Mouse (Mus musculus): Measurements from ENCODE around the gene Gipc2. TPM values are rescaled to one million over a fixed set of nuclear protein-coding genes. Genes with fewer than 3 reads are reported as not detected.
A peak's percentile ranks its signal among the peaks of the same experiment; 100 is the strongest.

The Gipc2 gene
- 1.9 and 2.7 TPM in 2 replicates for polyA plus RNA-seq (2015; fragmentation: Nextera tagmentation; extraction: Ambion mirVana)

- H3K27ac ChIP-seq (replicated peaks): peak within 1 kb of the TSS; percentile 1; the same call in 1 of the 2 replicates
- peaks cover 13% of the 10 kb centered on the region; the same call in 1 of the 2 replicates for H3K27me3 ChIP-seq
- WGBS: 2% methylated on average over 10 of the region's 10 CpGs
- H3K4me2 ChIP-seq (replicated peaks): peak within 1 kb of the TSS; percentile 81
- ATAC-seq (replicated peaks): no peak; the same call in 1 of the 2 replicates
- peak within 1 kb of the TSS; percentile 52 for H3K9ac ChIP-seq (replicated peaks)
- no peaks in the 10 kb centered on the region for H3K36me3 ChIP-seq
- peaks cover 21% of the 10 kb centered on the region for H3K4me1 ChIP-seq
- no peaks in the 10 kb centered on the region for H3K9me3 ChIP-seq
- peak within 1 kb of the TSS; percentile 46 for H3K4me3 ChIP-seq
Measured at GRCm38 (mm10) chr3:152166099-152166423, at the start of gene Gipc2. Gene Gipc2, minus strand, starts transcription at chr3:152166230.

- Histone ChIP-seq H3K9ac (replicated peaks) (0 out of 2 replicates have a peak overlapping the region, but pooled peaks have one; percentile 15), H3K4me3 (peak overlapping the region; percentile 80), H3K4me1 (peaks cover 39% of the 10 kb centered on the region), H3K27me3 (no peaks in the 10 kb centered on the region), H3K36me3 (peaks cover 31% of the 10 kb centered on the region), H3K9me3 (no peaks in the 10 kb centered on the region), H3K27ac (replicated peaks) (no peak overlapping the region), H3K4me2 (replicated peaks) (peak overlapping the region; percentile 89)
- no peak for ATAC-seq (replicated peaks)
- WGBS: 35% methylated on average over 3 of the region's 3 CpGs
Measured at GRCm38 (mm10) chr3:152213416-152213815, 47.4 kb upstream of the Gipc2 start.

GRCm38 (mm10) chr3:152211731-152212279, 45.8 kb upstream of the Gipc2 start:
- Histone ChIP-seq H3K4me2 (replicated peaks) (peak overlapping the region; percentile 89), H3K27me3 (no peaks in the 10 kb centered on the region), H3K4me1 (peaks cover 41% of the 10 kb centered on the region), H3K36me3 (peaks cover 15% of the 10 kb centered on the region), H3K4me3 (peak overlapping the region; percentile 80), H3K9ac (replicated peaks) (peak overlapping the region; percentile 97), H3K9me3 (no peaks in the 10 kb centered on the region), H3K27ac (replicated peaks) (no peak overlapping the region)
- 34% methylated on average over 7 of the region's 7 CpGs for WGBS
- ATAC-seq (replicated peaks): no peak

- Histone ChIP-seq H3K36me3 (0 out of 2 replicates have a peak, but pooled peaks cover 7% of the 10 kb centered on the region), H3K9ac (replicated peaks) (peak overlapping the region; percentile 97), H3K27ac (replicated peaks) (peak overlapping the region; percentile 100), H3K9me3 (no peaks in the 10 kb centered on the region), H3K27me3 (no peaks in the 10 kb centered on the region), H3K4me3 (peak overlapping the region; percentile 80), H3K4me2 (replicated peaks) (peak overlapping the region; percentile 89), H3K4me1 (peaks cover 40% of the 10 kb centered on the region)
- peak; percentile 59 for ATAC-seq (replicated peaks)
- WGBS: under 1% methylated on average over 67 of the region's 68 CpGs
Measured at GRCm38 (mm10) chr3:152210728-152211391, 44.8 kb upstream of the Gipc2 start.

GRCm38 (mm10) chr3:152209967-152210634, 44.1 kb upstream of the Gipc2 start, which contains the start of the genes Dnajb4 and Fubp1:
Gene Dnajb4, minus strand, starts transcription at chr3:152210302.
Gene Fubp1, plus strand, starts transcription at chr3:152210422.
- WGBS: under 1% methylated on average over 84 of the region's 85 CpGs
- peak; percentile 98 for ATAC-seq (replicated peaks)

GRCm38 (mm10) chr3:152209177-152209966, 43.3 kb upstream of the Gipc2 start:
- WGBS: 4% methylated on average over 25 of the region's 25 CpGs

More at GRCm38 (mm10) chr3:152209967-152210634, 44.1 kb upstream of the Gipc2 start, which contains the start of the genes Dnajb4 and Fubp1:
- peak within 1 kb of the TSS; percentile 100 for H3K27ac ChIP-seq (replicated peaks)
- H3K4me1 ChIP-seq: peaks cover 38% of the 10 kb centered on the region
- H3K4me2 ChIP-seq (replicated peaks): peak within 1 kb of the TSS; percentile 89
- 0 out of 2 replicates have a peak, but pooled peaks cover 3% of the 10 kb centered on the region for H3K36me3 ChIP-seq
- H3K9ac ChIP-seq (replicated peaks): peak within 1 kb of the TSS; percentile 100
- no peaks in the 10 kb centered on the region for H3K9me3 ChIP-seq
- no peaks in the 10 kb centered on the region for H3K27me3 ChIP-seq
- peak within 1 kb of the TSS; percentile 80 for H3K4me3 ChIP-seq

GRCm38 (mm10) chr3:152208096-152208885, 42.3 kb upstream of the Gipc2 start:
- no peaks in the 10 kb centered on the region for H3K36me3 ChIP-seq
- no peak overlapping the region for H3K4me3 ChIP-seq
- no peaks in the 10 kb centered on the region for H3K27me3 ChIP-seq
- peak overlapping the region; percentile 64 for H3K4me2 ChIP-seq (replicated peaks)
- no peak for ATAC-seq (replicated peaks)
- WGBS: 93% methylated on average over 7 of the region's 7 CpGs
- H3K9ac ChIP-seq (replicated peaks): no peak overlapping the region
- no peaks in the 10 kb centered on the region for H3K9me3 ChIP-seq
- no peak overlapping the region for H3K27ac ChIP-seq (replicated peaks)
- H3K4me1 ChIP-seq: peaks cover 29% of the 10 kb centered on the region

More at GRCm38 (mm10) chr3:152209177-152209966, 43.3 kb upstream of the Gipc2 start:
- H3K27ac ChIP-seq (replicated peaks): peak overlapping the region; percentile 100
- peak; percentile 39 for ATAC-seq (replicated peaks)
- H3K4me1 ChIP-seq: peaks cover 32% of the 10 kb centered on the region
- peak overlapping the region; percentile 100 for H3K9ac ChIP-seq (replicated peaks)
- no peaks in the 10 kb centered on the region for H3K27me3 ChIP-seq
- no peaks in the 10 kb centered on the region for H3K36me3 ChIP-seq
- H3K4me2 ChIP-seq (replicated peaks): peak overlapping the region; percentile 64
- H3K4me3 ChIP-seq: peak overlapping the region; percentile 80
- no peaks in the 10 kb centered on the region for H3K9me3 ChIP-seq

GRCm38 (mm10) chr3:152207156-152207555, 41.1 kb upstream of the Gipc2 start:
- 97% methylated on average over 4 of the region's 4 CpGs for WGBS

GRCm38 (mm10) chr3:152204577-152204976, 38.5 kb upstream of the Gipc2 start:
- H3K9ac ChIP-seq (replicated peaks): no peak overlapping the region
- H3K9me3 ChIP-seq: no peaks in the 10 kb centered on the region
- no peak overlapping the region for H3K27ac ChIP-seq (replicated peaks)
- H3K4me1 ChIP-seq: peaks cover 11% of the 10 kb centered on the region
- 88% methylated on average over 3 of the region's 3 CpGs for WGBS
- H3K27me3 ChIP-seq: no peaks in the 10 kb centered on the region
- ATAC-seq (replicated peaks): no peak
- H3K4me3 ChIP-seq: no peak overlapping the region
- no peak overlapping the region for H3K4me2 ChIP-seq (replicated peaks)
- no peaks in the 10 kb centered on the region for H3K36me3 ChIP-seq

More at GRCm38 (mm10) chr3:152207156-152207555, 41.1 kb upstream of the Gipc2 start:
- H3K4me2 ChIP-seq (replicated peaks): no peak overlapping the region
- no peak overlapping the region for H3K4me3 ChIP-seq
- no peaks in the 10 kb centered on the region for H3K9me3 ChIP-seq
- no peak overlapping the region for H3K9ac ChIP-seq (replicated peaks)
- H3K36me3 ChIP-seq: no peaks in the 10 kb centered on the region
- H3K27ac ChIP-seq (replicated peaks): no peak overlapping the region
- H3K4me1 ChIP-seq: peaks cover 18% of the 10 kb centered on the region
- no peak for ATAC-seq (replicated peaks)
- H3K27me3 ChIP-seq: no peaks in the 10 kb centered on the region

GRCm38 (mm10) chr3:152203996-152204395, 38.0 kb upstream of the Gipc2 start:
- H3K27ac ChIP-seq (replicated peaks): no peak overlapping the region
- no peaks in the 10 kb centered on the region for H3K9me3 ChIP-seq
- no peaks in the 10 kb centered on the region for H3K36me3 ChIP-seq
- peaks cover 8% of the 10 kb centered on the region for H3K4me1 ChIP-seq
- no peak overlapping the region for H3K9ac ChIP-seq (replicated peaks)
- H3K4me2 ChIP-seq (replicated peaks): no peak overlapping the region
- WGBS: 54% methylated on average over 3 of the region's 3 CpGs
- no peak for ATAC-seq (replicated peaks)
- H3K27me3 ChIP-seq: no peaks in the 10 kb centered on the region
- no peak overlapping the region for H3K4me3 ChIP-seq

GRCm38 (mm10) chr3:152203411-152203810, 37.4 kb upstream of the Gipc2 start:
- ATAC-seq (replicated peaks): no peak
- Histone ChIP-seq H3K4me2 (replicated peaks) (no peak overlapping the region), H3K27me3 (no peaks in the 10 kb centered on the region), H3K9ac (replicated peaks) (no peak overlapping the region), H3K36me3 (no peaks in the 10 kb centered on the region), H3K4me1 (peaks cover 2% of the 10 kb centered on the region), H3K9me3 (no peaks in the 10 kb centered on the region), H3K4me3 (no peak overlapping the region), H3K27ac (replicated peaks) (no peak overlapping the region)
- 91% methylated on average over 6 of the region's 6 CpGs for WGBS

All from forebrain, embryonic 15.5 days (tissue).